Mouse (Mus musculus) lung, postnatal 0 days (tissue): ENCODE measurements around the gene Pgm2l1.

Experiments used
- CTCF ChIP-seq: IDR thresholded peaks from 2 replicates; pipeline ENCODE4 v1.5.1; 2016; ENCODE audit warnings: antibody characterized with exemption, mild to moderate bottlenecking
- EP300 ChIP-seq: IDR thresholded peaks from 2 replicates; pipeline ENCODE4 v1.6.1; 2016; ENCODE audit warnings: antibody characterized with exemption, mild to moderate bottlenecking, control low read depth

- TF ChIP-seq CTCF, result no peak
- TF ChIP-seq EP300, result no peak
These were observed 13.4 kb downstream of the Pgm2l1 start for GRCm38 (mm10) chr7:100240601-100241000.
